Mouse (Mus musculus) MEL (cell line): ENCODE data around the gene Prr23a2. TPM values are rescaled to one million over a fixed set of nuclear protein-coding genes. Genes with fewer than 3 reads are reported as not detected.
"Not testable (repeated sequence)": the region's sequence is repeated elsewhere in the genome, so short reads cannot be mapped to it uniquely, and the experiment has no call there.

ENCODE experiments used
- DNase-seq: peaks from one replicate; pipeline ENCODE4 v3.0.0; 2011; ENCODE audit warnings: low read depth, low spot score
- H3K27ac ChIP-seq: 2 replicates; pipeline ENCODE4 v1.5.1; 2012; ENCODE audit warnings: low read depth, mild to moderate bottlenecking, control low read depth, low read length, moderate library complexity; ENCODE audit not compliant: control insufficient read depth
- H3K27me3 ChIP-seq, 2 experiments: fragments of 150-350 bp in 1 of 2; sonication (generic) in 1 of 2; 2 replicates each; pipeline ENCODE4 v1.6.1; 2012; ENCODE audit warnings: low read length in 2 of 2, mild to moderate bottlenecking in 2 of 2, improper control_type of control experiment in 1 of 2, moderate library complexity in 1 of 2; ENCODE audit not compliant: insufficient read depth in 2 of 2, control insufficient read depth in 1 of 2
- H3K36me3 ChIP-seq, 2 experiments: 2 replicates each; pipeline ENCODE4 v1.6.1; 2012 to 2014; ENCODE audit warnings: low read length in 2 of 2, improper control_type of control experiment in 1 of 2, inconsistent platforms in 1 of 2, mild to moderate bottlenecking in 1 of 2; ENCODE audit not compliant: insufficient read depth in 2 of 2, control insufficient read depth in 1 of 2
- H3K4me1 ChIP-seq, 2 experiments: fragments of 150-350 bp in 1 of 2; sonication (generic) in 1 of 2; 2 replicates each; pipeline ENCODE4 v1.6.1; 2012; ENCODE audit warnings: low read length in 2 of 2, improper control_type of control experiment in 1 of 2, mild to moderate bottlenecking in 1 of 2; ENCODE audit not compliant: insufficient read depth in 2 of 2, control insufficient read depth in 1 of 2
- H3K4me3 ChIP-seq, 2 experiments: fragments of 150-350 bp in 1 of 2; sonication (generic) in 1 of 2; 2 replicates each; pipeline ENCODE4 v1.5.1; 2012; ENCODE audit warnings: low read depth in 2 of 2, low read length in 2 of 2, mild to moderate bottlenecking in 2 of 2, moderate library complexity in 2 of 2, control low read depth in 1 of 2, improper control_type of control experiment in 1 of 2; ENCODE audit not compliant: control insufficient read depth in 1 of 2, insufficient read depth in 1 of 2
- H3K79me2 ChIP-seq: 2 replicates; pipeline ENCODE4 v1.6.1; 2012; ENCODE audit warnings: mild to moderate bottlenecking, low read length, moderate library complexity; ENCODE audit not compliant: control insufficient read depth, poor library complexity, insufficient read depth
- H3K9ac ChIP-seq: 2 replicates; pipeline ENCODE4 v1.6.1; 2012; ENCODE audit warnings: low read depth, mild to moderate bottlenecking, control low read depth, low read length, moderate library complexity; ENCODE audit not compliant: control insufficient read depth, poor library complexity, severe bottlenecking
- H3K9me3 ChIP-seq: fragments of 150-350 bp; sonication (generic); replicated peaks from 2 replicates; pipeline ENCODE4 v1.6.1; 2012; ENCODE audit warnings: mild to moderate bottlenecking, low read length, improper control_type of control experiment, moderate library complexity; ENCODE audit not compliant: insufficient read depth
- BHLHE40 ChIP-seq: IDR thresholded peaks from 2 replicates; pipeline ENCODE4 v1.6.1; 2012; ENCODE audit warnings: low read depth, mild to moderate bottlenecking, inconsistent platforms, low read length, improper control_type of control experiment, borderline replicate concordance
- CTCF ChIP-seq, 3 experiments: IDR thresholded peaks in 2 of 3; conservative IDR thresholded peaks in 1 of 3; 2 replicates each; pipeline ENCODE4 v1.5.1; 2011 to 2012; ENCODE audit warnings: low read length in 3 of 3, low read depth in 2 of 3, mild to moderate bottlenecking in 2 of 3, improper control_type of control experiment in 1 of 3, inconsistent platforms in 1 of 3, mixed read lengths in 1 of 3, moderate library complexity in 1 of 3; ENCODE audit not compliant: control insufficient read depth in 1 of 3, insufficient read depth in 1 of 3, poor library complexity in 1 of 3, severe bottlenecking in 1 of 3
- E2F4 ChIP-seq: IDR thresholded peaks from 2 replicates; pipeline ENCODE4 v1.6.1; 2011; ENCODE audit warnings: low read depth, low read length, improper control_type of control experiment, borderline replicate concordance
- GABPA ChIP-seq: IDR thresholded peaks from 2 replicates; pipeline ENCODE4 v1.6.1; 2012; ENCODE audit warnings: low read depth, mild to moderate bottlenecking, inconsistent platforms, low read length, improper control_type of control experiment, moderate library complexity
- GATA1 ChIP-seq: IDR thresholded peaks from 2 replicates; pipeline ENCODE4 v1.6.1; 2011; ENCODE audit warnings: low read depth, low read length, improper control_type of control experiment
- MAX ChIP-seq: IDR thresholded peaks from 2 replicates; pipeline ENCODE4 v1.6.1; 2011; ENCODE audit warnings: low read length, improper control_type of control experiment
- MEF2A ChIP-seq: IDR thresholded peaks from 2 replicates; pipeline ENCODE4 v1.6.1; 2014; ENCODE audit warnings: low read depth, mild to moderate bottlenecking, inconsistent platforms, low read length, improper control_type of control experiment; ENCODE audit not compliant: poor library complexity, insufficient replicate concordance, severe bottlenecking; ENCODE audit errors: extremely low read depth
- NELFE ChIP-seq: IDR thresholded peaks from 2 replicates; pipeline ENCODE4 v1.6.1; 2011; ENCODE audit warnings: low read depth, low read length, improper control_type of control experiment
- NRF1 ChIP-seq: IDR thresholded peaks from 2 replicates; pipeline ENCODE4 v1.6.1; 2014; ENCODE audit warnings: low read depth, mild to moderate bottlenecking, inconsistent platforms, low read length, improper control_type of control experiment, moderate library complexity; ENCODE audit not compliant: poor library complexity, insufficient read depth, severe bottlenecking
- POLR2AphosphoS2 ChIP-seq: IDR thresholded peaks from 2 replicates; pipeline ENCODE4 v1.6.1; 2011; ENCODE audit warnings: low read length, improper control_type of control experiment
- RAD21 ChIP-seq: IDR thresholded peaks from 2 replicates; pipeline ENCODE4 v1.6.1; 2011; ENCODE audit warnings: mild to moderate bottlenecking, low read depth, low read length, improper control_type of control experiment
- UBTF ChIP-seq: IDR thresholded peaks from 2 replicates; pipeline ENCODE4 v1.6.1; 2012; ENCODE audit warnings: low read depth, mild to moderate bottlenecking, inconsistent platforms, low read length, improper control_type of control experiment, moderate library complexity, borderline replicate concordance; ENCODE audit not compliant: insufficient read depth
- USF1 ChIP-seq: IDR thresholded peaks from 2 replicates; pipeline ENCODE4 v1.6.1; 2014; ENCODE audit warnings: low read depth, mild to moderate bottlenecking, inconsistent platforms, low read length, improper control_type of control experiment, moderate library complexity
- ZC3H11A ChIP-seq: IDR thresholded peaks from 2 replicates; pipeline ENCODE4 v1.6.1; 2012; ENCODE audit warnings: low read depth, mild to moderate bottlenecking, inconsistent platforms, low read length, improper control_type of control experiment
- ZKSCAN1 ChIP-seq: IDR thresholded peaks from 2 replicates; pipeline ENCODE4 v1.6.1; 2012; ENCODE audit warnings: low read depth, mild to moderate bottlenecking, inconsistent platforms, low read length, improper control_type of control experiment, moderate library complexity
- polyA plus RNA-seq, 2 experiments: library from polyadenylated mRNA; stranded (reverse) in 1 of 2; unstranded in 1 of 2; fragments of >175 nt in 1 of 2; fragments of >200 nt in 1 of 2; gene quantifications; 2 replicates each; pipeline versions ENCODE4 v1.2.1 to v1.2.4; 2012; ENCODE audit warnings: low replicate concordance in 2 of 2, low read depth in 1 of 2; ENCODE audit not compliant: insufficient read length in 2 of 2, insufficient read depth in 1 of 2, missing spikeins in 1 of 2
- total RNA-seq: library from RNA; depleted of rRNA; stranded (reverse); fragments of 300-350 nt; gene quantifications from 2 replicates; pipeline ENCODE4 v1.2.3, GENCODE M21; 2012; rRNA removed

Gene Prr23a2
- total RNA-seq (not detected in 2 replicates), polyA plus RNA-seq (not detected)

GRCm38 (mm10) chr9:98856210-98856609 lies at the start of gene Prr23a2:
Gene Prr23a2, plus strand, starts transcription at chr9:98856494.
- H3K36me3 ChIP-seq: no peaks in the 10 kb centered on the region
- H3K27me3 ChIP-seq: no peaks in the 10 kb centered on the region
- H3K9me3 ChIP-seq: no peaks in the 10 kb centered on the region
- H3K4me1 ChIP-seq: no peaks in the 10 kb centered on the region
- no peak for DNase-seq
- TF ChIP-seq USF1 (no peak), CTCF (IDR thresholded peaks at IDR 0.05 in 2 of 3, conservative IDR thresholded peaks at IDR 0.05 in 1 of 3; ENCODE audit: control insufficient read depth in 1 of 3, insufficient read depth in 1 of 3, low read depth in 2 of 3, low read length in 3 of 3, poor library complexity in 1 of 3, severe bottlenecking in 1 of 3) (no peak), ZKSCAN1 (no peak), MAX (no peak), GABPA (no peak), BHLHE40 (no peak), GATA1 (no peak)
- no peak within 1 kb of the TSS for H3K27ac ChIP-seq
- no peak within 1 kb of the TSS for H3K4me3 ChIP-seq
- no peak within 1 kb of the TSS for H3K9ac ChIP-seq
- H3K79me2 ChIP-seq: no peaks in the 10 kb centered on the region

DNA sequence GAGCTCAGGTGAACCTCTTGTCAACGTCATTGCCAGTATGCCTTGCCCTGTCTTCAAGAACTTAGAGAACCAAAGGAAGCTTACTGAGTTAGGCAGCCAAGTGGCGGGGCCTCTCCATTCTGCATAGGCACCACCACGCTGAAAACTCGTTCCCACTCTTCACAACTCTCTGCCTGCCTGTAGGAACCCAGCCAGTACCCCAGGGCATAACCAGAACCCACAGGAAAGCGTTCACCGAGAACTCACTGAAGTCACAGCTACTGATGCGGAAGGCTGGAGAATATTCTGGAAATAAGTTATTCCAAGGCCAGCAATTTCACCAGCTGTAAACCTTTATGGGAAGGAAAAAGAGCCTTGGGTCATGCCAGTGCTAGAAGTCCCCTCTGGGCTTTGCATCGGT lies 48.7 kb upstream of the Prr23a2 start:
- Histone ChIP-seq H3K4me1 (no peaks in the 10 kb centered on the region), H3K27me3 (no peaks in the 10 kb centered on the region), H3K27ac (no peak overlapping the region), H3K9ac (no peak overlapping the region), H3K9me3 (no peaks in the 10 kb centered on the region), H3K36me3 (no peaks in the 10 kb centered on the region), H3K4me3 (no peak overlapping the region), H3K79me2 (no peaks in the 10 kb centered on the region)
- TF ChIP-seq UBTF (no peak), MEF2A (no peak), POLR2AphosphoS2 (no peak), ZC3H11A (no peak), NELFE (no peak), GABPA (no peak), NRF1 (no peak), E2F4 (no peak), RAD21 (no peak)
- DNase-seq: no peak

DNA sequence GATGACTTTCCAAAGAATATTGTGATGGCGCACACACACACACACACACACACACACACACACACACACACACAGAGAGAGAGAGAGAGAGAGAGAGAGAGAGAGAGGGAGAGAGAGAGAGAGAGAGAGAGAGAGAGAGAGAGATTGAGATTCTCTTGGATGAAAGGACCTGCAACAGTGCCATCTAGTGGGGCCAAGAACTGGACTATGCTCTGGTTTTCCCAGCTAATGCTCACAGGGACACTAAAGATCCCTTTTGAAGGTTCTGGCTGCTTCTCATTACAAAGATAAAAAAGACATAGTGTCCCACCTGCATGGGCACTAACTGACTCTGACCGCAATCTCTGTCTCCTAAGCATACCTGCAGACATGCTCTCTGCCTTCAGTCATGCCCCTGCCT lies 46.8 kb upstream of the Prr23a2 start:
- not testable (repeated sequence) for H3K9ac ChIP-seq, H3K9me3 ChIP-seq, H3K79me2 ChIP-seq, H3K4me3 ChIP-seq, H3K4me1 ChIP-seq, DNase-seq, H3K27me3 ChIP-seq, H3K27ac ChIP-seq, H3K36me3 ChIP-seq
